Mouse (Mus musculus) forebrain, embryonic 11.5 days (tissue): Measurements from ENCODE around the gene Rpl29. TPM values are rescaled to one million over a fixed set of nuclear protein-coding genes. Genes with fewer than 3 reads are reported as not detected.

Experiments
- ATAC-seq: fragments of 200-750 bp; cut with Nextera tagmentation; replicated peaks from 2 replicates; pipeline ENCODE4 v1.8.0; 2017; ENCODE audit warnings: moderate TSS enrichment; ENCODE audit not compliant: low FRiP score
- DNase-seq: peaks from one replicate; pipeline ENCODE4 v3.0.0-alpha.2; 2017; ENCODE audit warnings: low spot score
- H3K27ac ChIP-seq: fragments of 300-500 bp; sonication (generic); 2 replicates; pipeline ENCODE4 v1.5.1; 2014; ENCODE audit warnings: low read depth, low read length
- H3K27me3 ChIP-seq: fragments of 300-500 bp; sonication (generic); 2 replicates; pipeline ENCODE4 v1.6.1; 2014; ENCODE audit warnings: mild to moderate bottlenecking, low read length, mixed read lengths; ENCODE audit not compliant: control insufficient read depth, insufficient read depth
- H3K36me3 ChIP-seq: fragments of 300-500 bp; sonication (generic); 2 replicates; pipeline ENCODE4 v1.6.1; 2014; ENCODE audit warnings: mild to moderate bottlenecking, low read length, moderate library complexity, mixed read lengths; ENCODE audit not compliant: control insufficient read depth, insufficient read depth
- H3K4me1 ChIP-seq: fragments of 300-500 bp; sonication (generic); replicated peaks from 2 replicates; pipeline ENCODE4 v1.6.1; 2014; ENCODE audit warnings: low read length, mixed read lengths; ENCODE audit not compliant: control insufficient read depth, insufficient read depth
- H3K4me2 ChIP-seq: fragments of 300-500 bp; sonication (generic); 2 replicates; pipeline ENCODE4 v1.6.1; 2014; ENCODE audit warnings: low read depth, mild to moderate bottlenecking, low read length, moderate library complexity, mixed read lengths; ENCODE audit not compliant: severe bottlenecking
- H3K4me3 ChIP-seq: fragments of 300-500 bp; sonication (generic); 2 replicates; pipeline ENCODE4 v1.5.1; 2014; ENCODE audit warnings: low read depth, low read length
- H3K9ac ChIP-seq: fragments of 300-500 bp; sonication (generic); 2 replicates; pipeline ENCODE4 v1.6.1; 2014; ENCODE audit warnings: low read length
- H3K9me3 ChIP-seq: fragments of 300-500 bp; sonication (generic); 2 replicates; pipeline ENCODE4 v1.6.1; 2016; ENCODE audit warnings: low read length, mixed read lengths; ENCODE audit not compliant: control insufficient read depth
- WGBS: fragments of 180-500 bp; shearing (Covaris S2); extraction: QIAGEN DNeasy Blood & Tissue Kit; methylation state at CpG from one replicate; pipeline ENCODE4 v1.1.7; 2014; 5-methylcytosine and 5-hydroxymethylcytosine counted together
- polyA plus RNA-seq: library from polyadenylated mRNA; unstranded; fragments of >200 nt; fragmentation: Nextera tagmentation; extraction: Ambion mirVana; gene quantifications from 2 replicates; pipeline ENCODE4 v1.2.1, GENCODE M21; 2014

The Rpl29 gene
- polyA plus RNA-seq, 1 experiment from 2014 or later, result 879 TPM

DNA sequence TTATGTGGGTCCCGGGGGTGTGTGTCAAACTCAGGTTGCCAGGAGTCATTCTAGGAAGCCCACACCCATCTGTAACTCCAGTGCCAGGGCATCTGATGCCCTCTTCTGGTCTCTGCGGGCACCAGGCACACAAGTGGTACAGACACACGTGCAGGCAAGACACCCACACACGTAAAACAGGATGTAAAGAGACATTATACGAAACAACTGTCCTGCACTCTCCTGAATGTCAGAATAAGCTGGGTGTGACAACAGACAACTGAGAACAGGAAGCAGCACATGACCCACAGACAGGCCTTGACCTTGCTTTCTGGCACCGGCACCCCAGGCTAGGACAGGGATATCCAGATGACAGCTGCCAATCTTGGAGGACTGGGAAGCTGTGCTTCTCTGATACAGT, 40.1 kb downstream of the Rpl29 start:
- H3K4me2 ChIP-seq, result no peak overlapping the region
- 83% methylated on average over 6 of the region's 6 CpGs for WGBS
- H3K9ac ChIP-seq, result no peak overlapping the region
- H3K27me3 ChIP-seq, result peaks cover 5% of the 10 kb centered on the region; the same call in 1 of the 2 replicates
- H3K9me3 ChIP-seq, result no peaks in the 10 kb centered on the region
- H3K4me1 ChIP-seq, result peaks cover 20% of the 10 kb centered on the region
- H3K27ac ChIP-seq, result no peak overlapping the region
- DNase-seq (no peak), ATAC-seq (no peak)
- H3K36me3 ChIP-seq, result 0 out of 2 replicates have a peak, but pooled peaks cover 2% of the 10 kb centered on the region
- no peak overlapping the region for H3K4me3 ChIP-seq

- Histone ChIP-seq H3K4me2 (no peak overlapping the region), H3K27ac (no peak overlapping the region), H3K4me3 (no peak overlapping the region), H3K9me3 (no peaks in the 10 kb centered on the region), H3K27me3 (peaks cover 3% of the 10 kb centered on the region; the same call in 1 of the 2 replicates), H3K4me1 (peaks cover 15% of the 10 kb centered on the region), H3K9ac (no peak overlapping the region), H3K36me3 (0 out of 2 replicates have a peak, but pooled peaks cover 2% of the 10 kb centered on the region)
- DNase-seq, result no peak
- WGBS, result 66% methylated on average over 9 of the region's 9 CpGs
- no peak for ATAC-seq
Observed at GRCm38 (mm10) chr9:106469776-106470175, 40.5 kb downstream of the Rpl29 start.

- Histone ChIP-seq H3K9me3 (no peaks in the 10 kb centered on the region), H3K4me2 (no peak overlapping the region), H3K27me3 (no peaks in the 10 kb centered on the region), H3K4me1 (peaks cover 8% of the 10 kb centered on the region), H3K36me3 (no peaks in the 10 kb centered on the region), H3K9ac (no peak overlapping the region), H3K27ac (no peak overlapping the region), H3K4me3 (no peak overlapping the region)
- ATAC-seq (no peak), DNase-seq (no peak)
- 63% methylated on average over 14 of the region's 14 CpGs for WGBS
Observed at GRCm38 (mm10) chr9:106470991-106471750, 41.9 kb downstream of the Rpl29 start.

DNA sequence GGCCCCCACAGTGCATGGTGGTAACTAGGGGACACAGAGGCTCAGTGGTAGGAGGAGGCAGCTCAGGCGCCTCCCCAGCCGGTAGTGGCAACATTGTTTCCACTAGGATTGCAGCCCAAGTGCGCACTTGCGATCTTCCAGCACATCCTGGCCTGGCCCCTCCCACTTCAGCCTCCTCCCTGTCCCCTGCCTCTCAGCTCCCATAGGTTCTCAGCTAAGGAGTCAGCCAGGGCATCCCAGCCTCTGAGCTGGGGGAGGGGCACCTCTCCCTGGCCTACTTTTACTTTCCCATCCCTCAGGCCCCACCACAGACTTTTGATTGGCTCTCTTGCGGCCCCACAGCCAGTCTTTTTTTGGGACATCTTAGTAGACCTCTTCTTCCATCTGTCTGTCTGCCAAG, 42.6 kb downstream of the Rpl29 start:
- Histone ChIP-seq H3K9ac (peak overlapping the region; percentile 1; the same call in 1 of the 2 replicates), H3K4me2 (no peak overlapping the region), H3K9me3 (no peaks in the 10 kb centered on the region), H3K4me1 (peaks cover 11% of the 10 kb centered on the region), H3K36me3 (no peaks in the 10 kb centered on the region), H3K27ac (no peak overlapping the region), H3K27me3 (no peaks in the 10 kb centered on the region), H3K4me3 (no peak overlapping the region)
- DNase-seq, result peak; percentile 73
- 14% methylated on average over 5 of the region's 5 CpGs for WGBS
- no peak for ATAC-seq

- H3K9me3 ChIP-seq, result no peaks in the 10 kb centered on the region
- no peak for DNase-seq
- no peak overlapping the region for H3K9ac ChIP-seq
- no peaks in the 10 kb centered on the region for H3K27me3 ChIP-seq
- H3K4me1 ChIP-seq, result peaks cover 11% of the 10 kb centered on the region
- H3K36me3 ChIP-seq, result no peaks in the 10 kb centered on the region
- no peak overlapping the region for H3K4me3 ChIP-seq
- 66% methylated on average over 4 of the region's 4 CpGs for WGBS
- H3K4me2 ChIP-seq, result no peak overlapping the region
- no peak for ATAC-seq
- no peak overlapping the region for H3K27ac ChIP-seq
Observed at GRCm38 (mm10) chr9:106472321-106472720, 43.1 kb downstream of the Rpl29 start.

DNA sequence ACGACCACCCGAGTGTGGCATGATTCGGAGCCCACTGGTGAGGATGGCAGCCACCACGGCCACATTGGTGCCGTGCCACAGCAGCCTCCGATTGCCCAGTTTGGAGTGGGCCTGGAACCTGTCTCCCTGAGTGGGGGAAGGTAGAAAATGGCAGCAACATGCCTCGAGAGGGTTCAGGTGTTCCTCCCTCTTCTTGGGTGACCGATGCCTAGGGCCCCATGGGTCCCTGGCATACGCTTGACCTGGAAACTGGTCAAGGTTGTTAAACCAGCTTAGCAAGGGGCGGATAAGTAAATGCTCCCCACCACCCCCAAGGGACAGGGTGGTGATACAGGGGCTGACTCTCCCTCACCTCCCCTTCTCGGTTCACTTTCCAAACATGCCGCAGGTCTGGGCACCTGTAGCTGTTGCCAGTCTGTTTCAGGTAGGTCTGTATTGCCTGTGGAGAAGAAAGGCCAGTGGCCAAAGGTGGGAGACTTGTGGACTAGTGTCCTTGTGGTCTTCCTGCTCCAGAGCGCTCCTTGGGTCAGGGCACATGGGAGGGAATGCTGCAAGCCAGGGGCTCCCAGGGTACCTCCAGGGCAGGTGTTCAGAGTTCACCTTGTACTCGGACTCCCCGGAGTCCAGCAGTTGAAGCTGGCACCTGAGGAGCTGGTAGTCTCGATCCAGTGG, 44.0 kb downstream of the Rpl29 start:
- Histone ChIP-seq H3K4me3 (no peak overlapping the region), H3K4me1 (peaks cover 17% of the 10 kb centered on the region), H3K27ac (no peak overlapping the region), H3K36me3 (no peaks in the 10 kb centered on the region), H3K9ac (no peak overlapping the region), H3K27me3 (no peaks in the 10 kb centered on the region), H3K4me2 (no peak overlapping the region), H3K9me3 (no peaks in the 10 kb centered on the region)
- DNase-seq (no peak), ATAC-seq (no peak)
- WGBS, result 91% methylated on average over 16 of the region's 16 CpGs

- H3K9ac ChIP-seq, result no peak overlapping the region
- 81% methylated on average over 5 of the region's 5 CpGs for WGBS
- H3K27me3 ChIP-seq, result no peaks in the 10 kb centered on the region
- no peak for ATAC-seq
- DNase-seq, result no peak
- peaks cover 17% of the 10 kb centered on the region for H3K4me1 ChIP-seq
- no peaks in the 10 kb centered on the region for H3K9me3 ChIP-seq
- no peaks in the 10 kb centered on the region for H3K36me3 ChIP-seq
- no peak overlapping the region for H3K4me2 ChIP-seq
- H3K4me3 ChIP-seq, result no peak overlapping the region
- H3K27ac ChIP-seq, result no peak overlapping the region
Observed at GRCm38 (mm10) chr9:106473753-106474105, 44.5 kb downstream of the Rpl29 start.

DNA sequence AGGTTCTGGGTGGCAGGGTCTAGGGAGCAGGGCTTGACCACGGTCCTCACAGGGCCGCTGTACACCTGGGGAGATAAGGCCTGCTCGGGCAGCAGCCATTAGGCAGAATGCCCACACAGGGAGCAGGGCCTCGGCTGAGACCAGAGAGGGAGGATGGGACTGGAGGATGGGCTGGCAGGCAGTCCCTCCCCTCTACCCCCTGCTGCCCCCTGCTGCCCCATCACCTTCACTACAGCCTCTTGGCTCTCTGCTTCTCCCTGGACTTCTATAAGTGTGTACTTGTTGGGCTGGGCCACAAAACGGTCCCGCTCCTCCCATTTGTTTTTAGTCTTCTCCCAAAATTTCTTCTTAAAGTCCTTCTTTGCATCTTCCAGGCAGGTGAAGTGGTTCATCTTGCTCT, 45.2 kb downstream of the Rpl29 start:
- H3K27ac ChIP-seq, result no peak overlapping the region
- ATAC-seq (peak; percentile 32), DNase-seq (peak; percentile 92)
- H3K36me3 ChIP-seq, result no peaks in the 10 kb centered on the region
- no peak overlapping the region for H3K4me2 ChIP-seq
- no peaks in the 10 kb centered on the region for H3K9me3 ChIP-seq
- peak overlapping the region; percentile 41; the same call in 1 of the 2 replicates for H3K9ac ChIP-seq
- no peaks in the 10 kb centered on the region for H3K27me3 ChIP-seq
- no peak overlapping the region for H3K4me3 ChIP-seq
- WGBS, result 2% methylated on average over 6 of the region's 6 CpGs
- peaks cover 17% of the 10 kb centered on the region for H3K4me1 ChIP-seq
